Mouse (Mus musculus) left cerebral cortex, adult 9 months (tissue): ENCODE data around the gene Cyb5r3.
A peak's percentile ranks its signal among the peaks of the same experiment; 100 is the strongest.
"Not testable (repeated sequence)": the region's sequence is repeated elsewhere in the genome, so short reads cannot be mapped to it uniquely, and the experiment has no call there.

ENCODE experiments used
- DNase-seq, 2 experiments: peaks; one replicate each; pipeline ENCODE4 v3.0.0; 2022; ENCODE audit warnings: low spot score in 2 of 2

The Cyb5r3 gene

DNA sequence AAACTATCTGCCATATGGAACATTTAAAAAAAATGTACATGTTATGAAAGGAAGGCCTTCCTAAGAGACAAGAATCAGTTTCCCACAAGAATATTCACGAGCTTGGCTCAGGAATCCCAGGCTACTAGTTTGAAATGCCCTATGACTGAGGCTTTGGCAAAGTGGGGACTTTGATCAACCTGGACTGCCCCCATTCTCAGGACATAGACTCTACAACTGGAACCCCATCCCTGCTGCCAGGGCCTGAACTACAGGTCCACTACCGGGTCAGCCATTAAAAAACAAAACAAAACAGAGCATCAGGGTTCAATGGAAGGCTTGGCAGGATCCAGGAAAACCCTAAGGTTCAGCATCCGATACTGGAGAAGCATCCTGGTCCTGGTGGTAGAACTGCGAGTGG is 21.7 kb downstream of the Cyb5r3 start:
- DNase-seq, result no peak

DNA sequence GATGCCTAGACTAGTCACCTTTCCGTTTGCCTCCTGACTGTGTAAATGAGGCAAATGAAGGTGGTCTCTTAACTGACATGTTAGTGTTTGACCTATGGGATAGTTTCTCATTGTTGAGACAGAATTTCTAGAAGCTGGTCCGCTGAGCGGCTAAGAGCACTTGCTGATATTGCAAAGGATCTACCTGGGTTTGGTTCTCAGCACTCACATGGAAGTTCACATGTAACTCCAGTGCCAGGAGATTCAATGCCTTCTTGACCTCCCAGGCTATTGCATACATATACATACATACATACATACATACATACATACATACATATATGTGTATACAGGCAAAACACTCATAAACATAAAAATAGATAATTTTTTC is 22.3 kb downstream of the Cyb5r3 start:
- DNase-seq, result no peak

GRCm38 (mm10) chr15:83149196-83150072 is 23.0 kb downstream of the Cyb5r3 start, which contains the start of gene Poldip3:
Gene Poldip3 (minus strand): TSS chr15:83149384.
- peak; percentile 93 to 99 for DNase-seq

DNA sequence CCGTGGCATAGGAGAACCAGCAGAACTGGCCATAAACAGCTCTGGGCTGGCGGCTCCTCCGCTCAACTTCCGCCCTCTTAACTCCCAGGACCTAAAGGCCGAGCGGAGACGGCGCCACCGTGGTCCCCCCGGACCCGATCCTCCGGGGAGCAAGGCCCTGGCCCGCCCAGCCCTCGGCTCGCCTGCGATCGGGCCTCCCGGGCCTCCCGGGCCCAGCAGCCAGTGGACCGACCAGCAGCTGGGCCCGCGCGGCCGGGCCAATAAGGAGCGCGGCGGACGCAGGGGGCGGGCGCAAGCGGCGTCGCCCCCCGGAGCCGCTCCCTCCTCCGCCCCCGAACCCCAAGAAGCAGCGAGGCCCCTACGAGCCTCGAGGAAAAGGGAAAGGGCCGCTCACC is 23.6 kb downstream of the Cyb5r3 start:
- DNase-seq, result no peak

DNA sequence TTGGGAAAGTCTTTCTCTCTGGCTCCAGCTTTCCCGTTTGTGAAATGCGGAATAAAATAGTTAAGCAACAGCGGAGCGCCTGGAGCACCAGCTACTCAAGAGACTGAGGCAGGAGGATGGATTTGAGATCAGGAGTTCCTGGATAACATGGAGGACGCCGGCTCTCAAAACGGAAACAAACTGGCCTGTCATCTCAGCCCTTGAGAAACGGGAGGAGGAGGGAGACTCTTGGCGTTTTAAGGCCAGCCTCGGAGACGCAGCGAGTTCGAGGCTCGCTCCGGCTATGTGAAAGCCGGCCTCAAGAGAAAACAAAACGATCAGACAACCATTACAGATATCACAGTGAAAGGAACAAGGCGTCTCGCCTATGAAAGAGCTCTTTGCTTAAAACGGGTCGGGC is 24.0 kb downstream of the Cyb5r3 start:
- no peak for DNase-seq

DNA sequence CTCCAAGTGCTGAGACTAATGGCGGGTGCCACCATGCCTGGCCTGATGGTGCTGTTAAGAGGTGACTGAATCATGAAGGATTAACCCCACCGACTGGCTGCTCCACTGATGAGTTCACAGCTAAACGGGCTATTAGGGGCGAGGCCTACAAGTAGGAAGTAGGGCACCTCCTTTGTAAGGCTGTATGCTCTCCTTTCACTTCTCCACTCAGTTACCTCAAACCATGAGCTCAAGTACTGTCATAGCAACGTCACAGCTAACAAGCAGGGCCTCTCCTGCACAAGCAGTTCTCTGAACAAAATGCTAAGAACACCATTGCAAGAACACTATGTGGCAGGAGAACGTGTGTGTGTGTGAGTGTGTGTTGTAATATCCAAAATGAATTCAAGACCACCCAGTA is 26.9 kb downstream of the Cyb5r3 start:
- DNase-seq, result no peak

DNA sequence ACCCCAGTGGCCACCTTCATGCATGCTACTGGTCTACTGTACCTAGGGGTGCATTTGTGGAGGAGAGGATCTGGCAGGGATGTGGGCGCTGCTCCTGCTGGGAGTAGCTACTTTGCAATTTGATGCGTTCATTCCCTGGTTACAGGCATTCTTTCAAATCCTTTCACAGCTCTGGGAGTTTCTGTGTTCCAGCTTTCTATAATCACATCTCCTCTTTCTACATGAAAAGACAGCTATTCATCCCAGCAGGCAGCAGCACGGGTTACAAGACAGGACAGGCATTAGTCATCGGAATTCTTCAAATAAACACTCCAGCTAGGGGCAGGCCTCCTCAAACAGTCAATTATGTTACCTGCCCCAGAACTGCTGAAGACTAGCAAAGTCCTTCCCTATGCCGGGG is 29.5 kb downstream of the Cyb5r3 start:
- peak in 1 of 2 experiments; percentile 44 for DNase-seq

DNA sequence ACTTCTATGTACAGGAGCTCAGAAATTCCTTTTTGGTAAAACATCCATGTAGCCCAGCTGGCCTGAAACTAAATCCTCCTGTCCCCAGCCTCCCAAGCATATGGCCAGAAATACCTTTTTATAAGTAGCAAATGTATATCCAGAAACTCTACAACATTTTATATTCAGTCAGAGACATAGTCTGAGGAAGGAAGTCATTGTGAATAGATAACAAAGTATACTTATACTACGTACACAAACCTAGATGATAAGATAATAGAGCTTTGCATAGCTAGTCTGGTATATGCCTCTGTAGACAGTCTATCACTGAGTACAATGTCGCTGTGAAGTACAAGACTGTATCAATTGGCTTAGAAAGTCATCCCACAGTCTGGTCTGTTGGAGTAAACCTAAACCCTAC is 36.7 kb downstream of the Cyb5r3 start:
- DNase-seq, result no peak

GRCm38 (mm10) chr15:83134671-83135070 is 37.7 kb downstream of the Cyb5r3 start:
- no peak for DNase-seq

DNA sequence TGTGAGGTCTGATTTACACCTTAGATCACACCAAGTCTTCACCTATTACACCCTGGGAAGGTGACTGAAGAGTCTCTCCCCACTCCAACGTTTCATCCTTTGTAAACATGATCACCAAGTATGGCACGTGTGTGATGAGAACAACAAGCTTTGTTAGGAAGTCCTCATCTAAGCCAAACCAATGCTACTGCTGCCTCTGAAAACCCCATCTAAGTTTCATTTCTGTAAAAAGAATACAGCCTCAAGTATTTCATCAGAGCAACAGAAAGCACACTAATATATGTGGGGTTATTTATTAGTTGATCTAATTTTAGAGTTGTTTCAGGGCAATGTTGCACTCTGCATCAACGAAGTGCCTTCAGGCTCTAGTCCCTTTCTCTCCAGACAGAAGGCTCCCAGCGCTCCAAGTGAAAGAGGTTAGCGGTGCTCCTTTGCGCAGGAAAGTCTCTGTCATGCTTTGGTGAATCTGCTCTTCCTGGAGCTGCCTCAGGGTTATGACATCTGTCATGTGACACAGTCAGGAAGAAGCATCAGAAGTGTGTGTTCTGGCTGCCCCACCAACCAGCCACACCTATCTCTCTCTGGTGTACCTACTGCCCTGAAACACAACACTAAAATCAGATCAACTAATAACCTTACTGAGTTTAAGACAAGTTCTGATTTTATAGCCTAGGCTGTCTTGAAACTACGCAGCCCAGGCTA is 42.7 kb downstream of the Cyb5r3 start:
- DNase-seq, result no peak

DNA sequence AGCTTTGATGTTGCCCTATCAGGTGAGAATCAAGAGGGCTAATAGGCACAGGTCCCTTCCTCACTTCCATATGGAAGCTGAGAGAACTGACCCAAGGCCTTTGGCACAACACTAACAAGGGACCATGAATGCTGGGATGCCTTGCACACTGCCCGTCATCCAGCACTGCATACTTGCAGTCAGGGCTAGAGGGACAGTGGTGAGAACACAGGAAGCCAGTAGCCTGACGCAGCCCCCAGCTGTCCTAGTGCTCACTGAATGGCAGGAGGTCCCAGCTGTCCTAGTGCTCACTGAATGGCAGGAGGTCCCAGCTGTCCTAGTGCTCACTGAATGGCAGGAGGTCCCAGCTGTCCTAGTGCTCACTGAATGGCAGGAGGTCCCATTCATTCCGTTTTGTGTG is 45.4 kb downstream of the Cyb5r3 start:
- DNase-seq, result not testable (repeated sequence)

DNA sequence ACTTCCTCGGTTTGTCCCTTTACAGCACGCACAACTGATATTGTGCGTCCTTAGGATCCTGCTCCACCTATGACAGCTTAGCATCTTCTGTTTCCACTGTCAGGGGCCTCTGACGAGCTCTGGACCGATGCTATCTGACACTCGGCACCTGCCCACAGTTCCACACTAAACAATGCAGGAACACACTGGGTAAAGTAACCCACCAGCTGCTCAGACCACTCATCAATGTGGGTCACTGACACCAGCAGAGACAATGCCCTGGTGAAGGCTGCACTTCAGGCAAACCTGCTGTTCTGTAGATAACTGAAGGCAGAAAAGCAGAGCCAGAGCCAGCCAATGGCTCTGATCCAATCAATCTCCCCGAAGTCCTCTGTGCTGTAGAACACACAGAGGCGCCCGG is 45.8 kb downstream of the Cyb5r3 start:
- no peak for DNase-seq

DNA sequence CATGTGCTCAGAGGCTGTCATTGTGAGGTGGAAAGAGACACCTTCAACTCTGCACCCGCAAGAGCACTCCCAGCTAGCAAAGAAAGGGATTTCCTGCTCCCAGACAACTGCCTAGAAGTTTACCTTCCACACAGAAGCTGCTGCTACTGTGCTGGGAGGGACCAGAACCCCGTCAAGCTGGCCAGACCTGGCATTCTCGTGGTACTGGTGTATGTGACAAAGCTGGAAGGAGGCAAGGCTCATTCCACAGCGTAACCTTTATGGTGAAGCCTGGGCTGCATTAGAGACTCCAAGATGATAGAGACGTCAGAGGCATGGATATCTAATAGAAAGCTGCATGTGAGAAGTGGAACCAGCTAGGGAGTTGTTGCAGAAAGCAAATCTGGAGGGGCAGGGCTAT is 47.8 kb downstream of the Cyb5r3 start:
- DNase-seq, result no peak

DNA sequence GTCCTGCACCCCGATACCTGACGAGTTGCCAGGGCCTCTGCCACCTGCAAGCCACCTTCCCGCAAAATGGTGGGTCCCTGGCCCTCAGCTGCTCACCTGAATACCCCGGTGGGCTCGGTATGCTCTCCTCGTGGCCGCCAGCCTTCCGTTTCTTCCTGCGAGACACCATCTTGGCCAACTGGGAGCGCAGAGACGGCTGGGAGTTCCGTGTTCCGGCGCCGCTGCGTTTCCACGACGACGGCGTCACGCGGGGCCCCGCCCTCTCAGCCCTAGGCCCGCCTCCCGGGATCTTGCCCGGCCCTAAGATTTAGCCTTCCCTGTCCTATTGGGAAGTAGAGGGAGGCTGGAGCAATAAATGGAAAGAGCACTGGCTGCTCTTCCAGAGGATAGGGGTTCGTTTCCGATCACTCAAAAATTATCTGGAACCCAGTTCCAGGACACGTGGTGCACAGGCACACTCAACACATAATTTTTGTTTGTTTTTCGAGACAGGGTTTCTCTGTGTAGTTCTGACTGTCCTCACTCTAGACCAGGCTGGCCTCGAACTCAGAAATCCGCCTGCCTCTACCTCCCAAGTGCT is 49.7 kb downstream of the Cyb5r3 start, which contains the start of gene Rrp7a:
Gene Rrp7a (minus strand): TSS at position 236 of the 580 bp plus-strand sequence.
- peak; percentile 71 to 94 for DNase-seq

GRCm38 (mm10) chr15:83121709-83122565 is 50.5 kb downstream of the Cyb5r3 start:
- peak in 1 of 2 experiments; percentile 68 for DNase-seq

GRCm38 (mm10) chr15:83118360-83118759 is 54.0 kb downstream of the Cyb5r3 start:
- peak in 1 of 2 experiments; percentile 58 for DNase-seq

GRCm38 (mm10) chr15:83115071-83115470 is 57.3 kb downstream of the Cyb5r3 start:
- no peak for DNase-seq

DNA sequence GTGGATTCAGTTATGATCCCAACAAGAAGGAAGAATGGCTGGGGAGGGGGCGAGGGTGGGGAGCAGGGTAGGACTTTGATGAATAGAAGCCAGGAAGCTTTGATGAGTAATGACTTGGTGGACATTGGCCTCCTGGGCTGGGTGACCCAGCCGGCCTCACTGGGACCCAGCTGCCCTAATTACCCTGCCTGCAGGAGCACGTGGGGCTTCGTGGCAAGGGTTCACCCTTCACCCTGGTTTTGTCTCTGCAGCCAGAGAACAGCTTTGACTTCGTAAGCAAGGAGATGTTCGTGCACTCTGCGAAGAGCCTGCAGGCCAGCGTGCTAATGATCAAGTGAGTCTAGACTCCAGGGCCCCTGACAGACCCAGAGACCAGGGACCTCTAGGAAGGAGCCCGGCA is 58.3 kb downstream of the Cyb5r3 start:
- no peak for DNase-seq

GRCm38 (mm10) chr15:83112898-83113297 is 59.5 kb downstream of the Cyb5r3 start:
- DNase-seq, result peak in 1 of 2 experiments; percentile 53

DNA sequence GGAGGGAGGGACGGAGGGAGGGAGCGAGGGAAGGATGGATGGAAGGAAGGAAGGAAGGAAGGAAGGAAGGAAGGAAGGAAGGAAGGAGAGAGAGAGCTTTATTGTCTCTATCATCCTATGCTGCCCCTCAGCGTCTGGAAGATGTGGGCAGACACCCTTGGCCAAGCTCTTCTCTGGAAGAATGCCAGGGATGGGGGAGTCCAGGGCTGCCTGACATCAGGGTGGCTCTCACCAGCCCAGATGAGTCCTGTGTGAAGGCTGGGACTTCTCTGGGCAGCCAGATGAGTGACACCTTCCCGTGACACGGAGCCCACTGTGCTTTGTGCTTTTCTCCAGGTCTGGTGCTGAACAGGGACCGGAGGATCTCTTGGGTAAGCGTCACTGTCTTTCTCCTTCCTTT is 60.5 kb downstream of the Cyb5r3 start:
- DNase-seq, result no peak

GRCm38 (mm10) chr15:83111290-83111689 is 61.1 kb downstream of the Cyb5r3 start:
- DNase-seq, result no peak

GRCm38 (mm10) chr15:83107814-83108213 is 64.6 kb downstream of the Cyb5r3 start:
- no peak for DNase-seq
